Mouse (Mus musculus): ENCODE measurements at regions not wholly inside any gene's neighbourhood (a gene's known extent, or its start where the extent isn't known, plus 50 kb on each side); places are given as distances from the start of the nearest gene placed in this dataset.
A peak's percentile ranks its signal among the peaks of the same experiment; 100 is the strongest.
"Not testable (repeated sequence)": the region's sequence is repeated elsewhere in the genome, so short reads cannot be mapped to it uniquely, and the experiment has no call there.

- DNase-seq (ENCODE audit: low spot score in 2 of 2): peak in 1 of 2 experiments; percentile 31
These were observed 345.4 kb upstream of the Nova1 start for GRCm38 (mm10) chr12:47164031-47164717.

GRCm38 (mm10) chr12:47163171-47163570 lies 344.4 kb upstream of the Nova1 start:
- no peak for DNase-seq (ENCODE audit: low spot score in 2 of 2)

GRCm38 (mm10) chr12:47162624-47163151 lies 344.0 kb upstream of the Nova1 start:
- no peak for DNase-seq (ENCODE audit: low spot score in 2 of 2)

DNA sequence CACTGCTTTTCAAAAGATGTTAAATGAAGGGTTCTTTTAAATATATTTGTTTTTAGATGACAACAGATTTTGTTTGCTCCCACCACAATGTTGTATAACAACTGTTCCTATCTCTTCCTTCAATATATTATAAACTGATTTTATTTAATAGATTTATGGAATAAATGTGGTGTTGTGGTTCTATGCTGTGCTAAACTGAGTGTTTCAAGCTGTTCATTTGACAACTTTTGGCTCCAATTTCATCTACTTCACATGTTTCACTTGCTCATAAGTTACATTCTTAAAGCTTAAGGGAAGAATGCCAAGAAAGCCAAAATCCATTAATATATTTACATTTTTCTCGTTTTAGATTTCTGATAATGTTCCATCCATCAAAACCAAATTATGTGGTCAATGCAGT lies 341.9 kb upstream of the Nova1 start:
- DNase-seq (ENCODE audit: low spot score in 2 of 2): no peak

DNA sequence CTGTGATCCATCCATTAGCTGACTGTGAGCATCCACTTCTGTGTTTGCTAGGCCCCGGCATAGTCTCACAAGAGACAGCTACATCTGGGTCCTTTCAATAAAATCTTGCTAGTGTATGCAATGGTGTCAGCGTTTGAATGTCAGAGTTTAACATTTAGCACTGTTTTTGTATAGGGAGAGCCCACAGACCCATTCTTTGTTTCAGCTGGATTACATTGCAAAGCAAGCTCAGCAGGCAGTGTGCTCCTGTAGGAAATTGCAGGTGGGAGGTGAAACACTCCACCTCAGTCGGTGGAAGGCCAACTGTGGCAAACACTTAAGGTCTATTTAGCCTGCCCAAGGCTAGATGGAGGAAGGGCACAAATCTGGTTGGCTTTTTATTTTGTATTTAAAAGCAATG lies 337.2 kb upstream of the Nova1 start:
- not testable (repeated sequence) for DNase-seq (ENCODE audit: low spot score in 2 of 2)

- DNase-seq (ENCODE audit: low spot score in 2 of 2): no peak
These were observed 321.9 kb upstream of the Nova1 start for GRCm38 (mm10) chr12:47140677-47141076.

GRCm38 (mm10) chr12:47129821-47130220 lies 311.1 kb upstream of the Nova1 start:
- DNase-seq (ENCODE audit: low spot score in 2 of 2): no peak

DNA sequence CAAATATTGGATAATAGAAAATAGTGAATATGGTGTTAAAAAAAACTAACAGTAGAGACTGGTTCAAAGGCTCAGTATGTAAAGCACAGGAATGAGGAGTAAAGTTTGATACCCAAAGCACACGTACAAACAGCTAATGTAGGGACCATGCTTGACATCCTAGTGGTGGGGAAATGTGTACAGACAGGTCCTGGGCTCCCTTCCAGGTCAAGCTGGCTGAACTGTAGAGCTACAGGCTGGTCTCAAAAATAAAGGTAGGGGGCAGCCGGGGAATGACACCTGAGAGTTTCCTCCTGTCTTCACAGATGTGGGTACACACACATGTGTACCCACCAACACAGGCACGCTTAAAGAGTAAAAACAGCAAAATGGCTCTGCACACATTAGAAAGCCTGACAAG lies 309.9 kb upstream of the Nova1 start:
- no peak for DNase-seq (ENCODE audit: low spot score in 2 of 2)

GRCm38 (mm10) chr12:47121426-47121825 lies 302.7 kb upstream of the Nova1 start:
- no peak for DNase-seq (ENCODE audit: low spot score in 2 of 2)

- no peak for DNase-seq (ENCODE audit: low spot score in 2 of 2)
These were observed 298.8 kb upstream of the Nova1 start for GRCm38 (mm10) chr12:47117504-47117903.

- no peak for DNase-seq (ENCODE audit: low spot score in 2 of 2)
These were observed 270.5 kb upstream of the Nova1 start for GRCm38 (mm10) chr12:47089234-47089633.

DNA sequence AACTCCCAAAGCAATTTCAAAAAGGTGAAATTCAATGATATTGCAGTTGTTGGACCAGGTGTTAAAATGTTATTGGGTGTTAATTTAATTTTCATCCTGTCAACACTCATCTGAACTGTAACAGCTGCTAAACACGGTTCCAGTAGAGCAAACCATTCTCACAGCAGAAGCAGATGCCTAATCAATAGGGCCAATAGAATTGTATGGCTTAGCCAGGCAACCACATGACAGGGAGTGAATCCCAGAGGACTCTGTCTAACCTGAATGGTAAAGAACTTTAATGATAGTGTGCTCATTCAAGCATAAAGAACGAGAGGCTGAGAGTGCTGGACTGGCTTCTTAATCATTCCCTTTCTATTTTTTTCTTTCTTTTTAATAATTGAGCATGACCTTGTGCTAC lies 256.2 kb upstream of the Nova1 start:
- no peak for DNase-seq (ENCODE audit: low spot score in 2 of 2)

GRCm38 (mm10) chr12:47052474-47052873 lies 233.7 kb upstream of the Nova1 start:
- no peak for DNase-seq (ENCODE audit: low spot score in 2 of 2)

GRCm38 (mm10) chr12:47020810-47021348 lies 202.2 kb upstream of the Nova1 start:
- no peak for DNase-seq (ENCODE audit: low spot score in 2 of 2)

DNA sequence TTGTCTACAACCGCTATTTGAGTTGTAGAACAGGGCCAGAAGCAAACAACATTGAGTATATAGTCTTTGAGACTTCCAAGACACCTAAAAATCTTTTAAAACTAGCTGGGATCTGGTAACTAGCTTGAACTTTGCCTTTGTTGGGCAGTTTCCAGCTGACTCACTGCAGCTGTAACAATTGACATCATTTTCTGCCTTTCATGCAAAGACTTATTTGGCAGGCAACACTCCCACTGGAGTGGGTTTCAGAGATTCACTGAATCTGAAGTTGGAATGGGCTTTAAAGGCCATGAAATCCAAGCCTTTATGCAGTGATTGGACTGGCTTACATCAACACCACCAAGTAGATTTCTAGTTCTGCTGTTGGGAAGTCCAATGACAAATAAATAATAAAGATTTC lies 173.6 kb upstream of the Nova1 start:
- DNase-seq (ENCODE audit: low spot score in 2 of 2): peak; percentile 22 to 70

DNA sequence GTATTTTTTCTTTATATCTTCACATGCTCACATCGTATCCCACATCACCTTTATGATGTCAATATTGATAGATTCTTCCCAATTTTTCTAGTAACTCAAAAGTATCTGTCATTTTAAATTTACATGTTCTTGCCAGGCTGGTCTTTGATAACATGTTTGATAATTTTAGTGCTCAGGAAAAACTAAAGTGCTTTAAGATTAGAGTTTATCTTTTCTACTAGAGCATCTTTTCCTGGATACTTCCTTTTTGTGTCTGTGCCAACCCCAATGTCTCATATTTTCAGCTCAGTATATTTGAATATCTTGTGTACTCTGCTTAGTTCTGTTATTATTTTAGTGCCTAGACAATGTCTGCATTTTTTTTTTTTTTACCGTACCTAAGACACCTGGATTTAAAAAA lies 170.2 kb upstream of the Nova1 start:
- DNase-seq (ENCODE audit: low spot score in 2 of 2): no peak

DNA sequence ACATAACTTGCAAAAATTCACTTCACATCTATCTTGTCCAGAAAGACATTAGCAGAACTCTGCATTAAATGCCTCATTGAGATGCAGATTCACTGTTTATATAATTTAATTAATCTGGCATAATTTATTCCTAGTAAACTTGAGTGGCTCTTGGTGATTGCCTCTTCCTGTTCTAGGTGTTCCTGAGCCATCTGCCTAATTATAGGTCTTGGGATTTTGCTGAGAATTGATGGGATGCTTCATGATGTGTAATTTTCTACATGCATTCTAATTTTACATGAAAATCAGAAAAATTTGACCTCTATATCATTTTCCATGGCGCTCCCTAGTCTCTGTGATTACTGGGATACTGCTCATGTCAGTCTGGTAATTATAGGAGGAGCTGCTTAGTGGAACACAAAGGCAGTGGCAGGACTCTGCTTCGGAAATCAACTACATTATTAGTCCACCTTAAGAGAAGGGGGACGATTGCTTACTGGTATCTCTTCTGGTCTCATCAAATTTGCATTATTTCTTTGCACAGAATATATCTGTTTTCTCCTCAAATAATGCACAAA lies 131.6 kb upstream of the Nova1 start:
- DNase-seq (ENCODE audit: low spot score in 2 of 2): no peak

GRCm38 (mm10) chr12:46945707-46946106 lies 127.0 kb upstream of the Nova1 start:
- DNase-seq (ENCODE audit: low spot score in 2 of 2): no peak

GRCm38 (mm10) chr12:46931086-46931485 lies 112.4 kb upstream of the Nova1 start:
- no peak for DNase-seq (ENCODE audit: low spot score in 2 of 2)

- peak in 1 of 2 experiments; percentile 21 for DNase-seq (ENCODE audit: low spot score in 2 of 2)
These were observed 98.6 kb upstream of the Nova1 start for GRCm38 (mm10) chr12:46917286-46917685.

DNA sequence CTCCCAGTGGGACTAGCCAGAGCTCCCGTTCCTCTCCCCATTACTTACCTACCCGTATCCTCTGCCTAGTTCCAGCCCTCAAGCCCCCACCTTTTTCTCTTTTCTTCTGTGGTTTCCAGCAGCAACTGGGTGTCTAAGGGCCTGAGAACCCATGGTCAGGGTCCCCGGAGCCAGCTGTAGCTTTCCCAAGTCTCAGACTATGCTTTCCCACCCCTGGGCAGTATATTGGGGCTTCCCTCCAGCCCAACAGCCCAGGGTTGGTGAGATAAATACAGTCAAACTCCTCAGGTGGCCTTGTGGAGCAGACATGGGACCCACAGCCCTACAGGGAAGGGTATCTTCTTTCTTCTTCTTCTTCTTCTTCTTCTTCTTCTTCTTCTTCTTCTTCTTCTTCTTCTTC lies 59.4 kb upstream of the Nova1 start:
- no peak for DNase-seq (ENCODE audit: low spot score in 2 of 2)

DNA sequence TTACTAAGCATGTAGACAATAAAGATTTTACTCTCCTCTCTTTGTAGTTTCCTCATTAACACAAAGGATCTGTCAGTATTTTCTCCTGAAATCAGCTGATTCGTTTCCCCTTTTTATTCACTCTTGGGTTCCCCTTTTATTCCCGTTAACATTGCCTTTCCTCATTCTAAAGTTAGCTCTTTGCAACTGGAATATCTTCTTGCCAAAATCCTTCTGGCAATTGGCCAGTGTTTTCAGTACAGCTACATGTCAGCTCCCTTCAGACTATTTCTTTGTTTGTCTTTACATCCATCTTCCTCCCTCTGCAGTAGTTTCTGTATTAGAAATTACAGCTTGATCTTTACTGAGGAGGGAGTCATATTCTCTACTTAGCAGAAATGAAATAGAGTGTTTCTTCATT lies 51.4 kb upstream of the Nova1 start:
- DNase-seq (ENCODE audit: low spot score in 2 of 2): peak in 1 of 2 experiments; percentile 8
